Mouse (Mus musculus) thymus, adult 2 months (tissue): Measurements from ENCODE around the gene Lrfn1. TPM values are rescaled to one million over a fixed set of nuclear protein-coding genes. Genes with fewer than 3 reads are reported as not detected.

Source experiments
- DNase-seq: peaks from one replicate; pipeline ENCODE4 v3.0.0; 2021
- H3K27ac ChIP-seq: fragments of 200-500 bp; 2 replicates; pipeline ENCODE4 v1.5.1; 2012; ENCODE audit warnings: low read length, control low read depth; ENCODE audit not compliant: control insufficient read depth, insufficient read depth
- H3K27me3 ChIP-seq: fragments of 200-500 bp; 2 replicates; pipeline ENCODE4 v1.6.1; 2012; ENCODE audit warnings: mild to moderate bottlenecking, low read length, moderate library complexity, mixed read lengths; ENCODE audit not compliant: control insufficient read depth, insufficient read depth
- H3K36me3 ChIP-seq: fragments of 200-500 bp; 2 replicates; pipeline ENCODE4 v1.6.1; 2012; ENCODE audit warnings: mild to moderate bottlenecking, low read length, moderate library complexity; ENCODE audit not compliant: control insufficient read depth, insufficient read depth
- H3K4me1 ChIP-seq: fragments of 200-500 bp; replicated peaks from 2 replicates; pipeline ENCODE4 v1.6.1; 2012; ENCODE audit warnings: low read length; ENCODE audit not compliant: control insufficient read depth, insufficient read depth
- H3K4me3 ChIP-seq: fragments of 200-500 bp; 2 replicates; pipeline ENCODE4 v1.5.1; 2012; ENCODE audit warnings: mild to moderate bottlenecking, low read length, control low read depth, moderate library complexity; ENCODE audit not compliant: control insufficient read depth, insufficient read depth
- CTCF ChIP-seq: fragments of 200-500 bp; IDR thresholded peaks from 2 replicates; pipeline ENCODE4 v1.5.1; 2012; ENCODE audit warnings: mild to moderate bottlenecking, control low read depth, low read length, moderate library complexity, borderline replicate concordance; ENCODE audit not compliant: control insufficient read depth, poor library complexity, insufficient read depth; ENCODE audit errors: extremely low read depth
- POLR2A ChIP-seq: fragments of 200-500 bp; IDR thresholded peaks from 2 replicates; pipeline ENCODE4 v1.6.1; 2012; ENCODE audit warnings: mild to moderate bottlenecking, low read length, control low read depth, moderate library complexity; ENCODE audit not compliant: control insufficient read depth, poor library complexity, insufficient read depth; ENCODE audit errors: extremely low read depth
- WGBS: fragments of 180-500 bp; shearing (Covaris S2); methylation state at CpG from one replicate; pipeline ENCODE4 v1.1.7; 2018; 5-methylcytosine and 5-hydroxymethylcytosine counted together
- polyA plus RNA-seq: library from polyadenylated mRNA; depleted of rRNA; stranded (reverse); fragments of >200 nt; gene quantifications from 2 replicates; pipeline ENCODE4 v1.2.3, GENCODE M21; 2012

The Lrfn1 gene
- polyA plus RNA-seq, 1 experiment, result 7.6 TPM

DNA sequence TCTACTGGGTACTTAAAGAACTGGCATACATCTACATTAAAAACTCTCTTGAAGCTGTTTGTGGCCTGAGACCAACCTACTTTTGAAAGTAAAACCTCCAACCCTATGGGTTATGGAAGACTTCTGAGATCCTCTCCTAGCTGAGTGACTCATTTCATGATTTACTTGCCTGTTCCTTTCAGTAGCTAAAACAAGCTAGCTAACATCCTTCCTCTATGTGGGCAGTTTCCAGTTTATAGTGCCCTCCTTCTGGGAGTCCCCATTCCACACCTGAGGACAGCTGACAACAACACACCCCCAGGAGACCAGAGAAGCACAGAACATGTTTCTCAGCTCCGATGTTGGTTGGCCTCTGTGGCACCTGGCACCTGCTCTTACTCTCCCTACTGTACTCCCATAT, 28.8 kb upstream of the Lrfn1 start:
- Histone ChIP-seq H3K27ac (no peak overlapping the region), H3K4me3 (no peak overlapping the region), H3K4me1 (no peaks in the 10 kb centered on the region), H3K36me3 (peaks cover 26% of the 10 kb centered on the region), H3K27me3 (no peaks in the 10 kb centered on the region)
- TF ChIP-seq CTCF, result no peak
- TF ChIP-seq POLR2A, result no peak
- 90% methylated on average over 1 of the region's 1 CpGs for WGBS
- DNase-seq, result no peak

DNA sequence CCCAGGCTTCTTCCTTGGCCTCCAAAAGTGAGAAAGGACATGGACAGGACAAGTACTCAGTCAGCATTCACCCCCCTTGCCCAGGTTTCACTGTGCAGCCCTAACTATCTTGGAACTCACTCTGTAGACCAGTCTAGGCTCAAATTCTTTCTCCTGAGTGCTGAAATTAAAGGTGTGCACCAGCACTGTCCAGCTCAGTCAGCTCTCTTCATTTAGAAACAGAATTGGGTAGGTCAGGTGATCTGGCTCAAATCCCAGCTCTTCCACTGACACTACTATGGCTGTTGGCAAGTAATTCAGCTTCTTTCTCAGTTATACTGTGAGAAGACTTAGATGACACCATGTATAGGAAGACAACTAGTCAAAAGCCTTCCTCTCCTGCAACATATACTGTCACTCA, 24.0 kb upstream of the Lrfn1 start:
- TF ChIP-seq CTCF (no peak), POLR2A (no peak)
- DNase-seq, result no peak
- no peaks in the 10 kb centered on the region for H3K4me1 ChIP-seq

DNA sequence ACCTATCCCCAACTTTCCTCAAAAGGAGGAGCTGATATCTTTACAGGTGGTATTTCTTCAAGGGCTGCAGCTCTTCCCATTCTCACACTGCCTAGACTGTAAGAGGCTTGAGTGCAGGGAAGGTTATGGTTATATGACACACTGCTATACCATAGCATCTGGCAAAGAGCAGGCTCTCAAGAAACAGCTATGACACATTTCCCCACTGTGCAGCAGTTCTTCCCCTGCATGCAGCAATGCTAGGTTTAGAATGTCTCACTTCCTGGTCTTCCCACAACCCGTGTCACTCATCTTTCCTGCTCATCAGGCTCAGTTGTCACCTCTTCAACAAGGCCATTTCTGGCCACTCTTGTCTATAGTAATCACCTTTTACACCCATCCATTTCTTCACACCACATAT, 21.3 kb upstream of the Lrfn1 start:
- Histone ChIP-seq H3K27ac (no peak overlapping the region), H3K4me1 (peaks cover 1% of the 10 kb centered on the region), H3K4me3 (no peak overlapping the region), H3K27me3 (no peaks in the 10 kb centered on the region), H3K36me3 (no peaks in the 10 kb centered on the region)
- DNase-seq, result no peak
- 24% methylated on average over 1 of the region's 1 CpGs for WGBS
- TF ChIP-seq CTCF (no peak), POLR2A (no peak)

More for the DNA sequence above, 24.0 kb upstream of the Lrfn1 start:
- H3K4me3 ChIP-seq, result no peak overlapping the region
- no peak overlapping the region for H3K27ac ChIP-seq
- no peaks in the 10 kb centered on the region for H3K27me3 ChIP-seq
- H3K36me3 ChIP-seq, result peaks cover 9% of the 10 kb centered on the region

DNA sequence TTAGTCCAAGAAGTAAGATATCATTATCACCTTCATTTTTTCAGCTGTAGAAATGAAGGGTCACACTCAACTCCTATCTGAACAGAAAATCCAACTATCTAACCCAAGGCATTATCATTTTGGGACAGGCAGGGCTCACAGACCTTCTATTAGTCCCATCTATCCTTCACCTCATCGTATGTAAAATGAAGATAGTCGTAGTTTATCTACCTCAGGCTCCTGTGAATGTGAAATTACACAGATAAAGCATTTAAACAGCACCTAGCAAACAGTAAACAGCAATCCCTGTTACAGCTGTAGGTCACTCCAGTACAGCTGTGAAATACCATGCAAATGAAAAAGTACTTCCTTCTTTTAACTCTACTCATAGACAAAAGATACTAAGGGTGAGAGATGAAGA, 19.5 kb upstream of the Lrfn1 start:
- no peak overlapping the region for H3K4me3 ChIP-seq
- H3K36me3 ChIP-seq, result no peaks in the 10 kb centered on the region
- 94% methylated on average over 2 of the region's 2 CpGs for WGBS
- DNase-seq, result no peak
- TF ChIP-seq CTCF (no peak), POLR2A (no peak)
- peaks cover 6% of the 10 kb centered on the region for H3K4me1 ChIP-seq
- no peak overlapping the region for H3K27ac ChIP-seq
- H3K27me3 ChIP-seq, result no peaks in the 10 kb centered on the region

DNA sequence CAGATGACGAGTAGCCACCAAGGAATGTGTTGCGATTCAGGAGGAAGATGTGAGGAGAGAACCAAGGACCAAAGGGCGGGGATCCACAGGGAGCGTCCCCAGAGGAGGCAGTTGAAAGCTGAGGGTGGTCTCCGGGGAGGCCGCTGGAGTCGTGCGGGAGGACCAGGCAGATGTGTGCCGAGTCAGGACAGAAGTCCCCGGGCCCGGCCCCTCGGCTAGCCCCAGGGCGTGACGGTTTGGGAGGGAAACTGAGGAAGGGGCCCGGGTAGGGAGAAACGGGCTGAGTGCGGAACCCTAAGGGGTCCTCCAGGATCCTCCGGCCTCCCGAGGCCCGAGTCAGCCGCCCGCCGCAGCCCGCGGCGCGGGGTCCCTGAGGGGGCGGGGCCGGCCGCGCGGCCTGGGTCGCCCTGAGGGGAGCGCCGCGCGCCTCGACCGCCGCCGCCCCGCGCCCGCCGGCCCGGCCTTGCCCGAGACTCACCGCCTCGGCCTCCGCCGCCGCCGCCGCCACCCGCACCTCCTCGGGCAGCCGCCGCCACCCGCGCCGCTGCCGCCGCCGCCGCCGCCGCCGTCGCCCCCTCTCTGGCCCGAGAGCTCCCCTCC, 16.0 kb upstream of the Lrfn1 start:
- Histone ChIP-seq H3K27ac (no peak overlapping the region), H3K27me3 (no peaks in the 10 kb centered on the region), H3K4me3 (peak overlapping the region; percentile 61), H3K36me3 (no peaks in the 10 kb centered on the region), H3K4me1 (peaks cover 15% of the 10 kb centered on the region)
- TF ChIP-seq POLR2A (no peak), CTCF (no peak)
- DNase-seq, result peak; percentile 49
- 23% methylated on average over 68 of the region's 70 CpGs for WGBS

DNA sequence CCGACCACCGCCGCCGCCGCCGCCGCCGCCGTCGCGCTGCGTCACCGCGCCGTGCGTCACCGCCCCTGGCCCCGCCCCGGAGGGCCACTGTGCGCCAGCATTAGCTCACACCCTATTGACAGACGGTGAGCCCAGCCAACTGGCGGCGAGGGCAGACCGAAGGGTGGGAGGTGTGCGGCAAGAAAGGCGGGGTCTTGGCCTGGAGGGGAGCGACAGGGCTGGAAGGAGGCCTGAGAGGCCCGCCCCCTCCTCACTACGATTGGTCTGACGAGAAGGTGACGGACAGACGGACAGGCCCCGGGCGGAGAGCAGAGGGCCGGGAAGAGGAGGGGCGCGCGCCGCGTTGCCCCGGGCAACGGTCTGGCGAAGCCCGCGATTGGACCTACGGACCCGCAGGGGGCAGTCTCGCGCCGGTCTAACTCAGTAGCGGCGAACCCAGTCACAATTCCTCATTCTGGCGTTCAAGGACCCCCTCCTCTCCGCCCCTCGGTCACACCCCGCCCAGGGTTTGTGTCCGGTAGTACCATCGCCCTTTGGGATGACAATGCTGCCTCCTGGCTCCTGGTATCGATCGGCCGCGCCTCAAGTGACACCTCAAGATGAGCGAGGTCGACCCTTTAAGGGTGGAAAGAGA, 15.4 kb upstream of the Lrfn1 start:
- TF ChIP-seq POLR2A, result peak; percentile 63; the same call in 1 of the 2 replicates
- peak; percentile 70; the same call in 1 of the 2 replicates for TF ChIP-seq CTCF
- Histone ChIP-seq H3K27me3 (no peaks in the 10 kb centered on the region), H3K4me3 (peak overlapping the region; percentile 65), H3K4me1 (peaks cover 15% of the 10 kb centered on the region), H3K36me3 (no peaks in the 10 kb centered on the region), H3K27ac (peak overlapping the region; percentile 77)
- WGBS, result 5% methylated on average over 64 of the region's 64 CpGs
- peak; percentile 100 for DNase-seq
